Mouse (Mus musculus): ENCODE results near the gene Rbms3. TPM values are rescaled to one million over a fixed set of nuclear protein-coding genes. Genes with fewer than 3 reads are reported as not detected.

Rbms3 gene
- polyA plus RNA-seq, 1 experiment from 2014 or later: 75.1 TPM

DNA sequence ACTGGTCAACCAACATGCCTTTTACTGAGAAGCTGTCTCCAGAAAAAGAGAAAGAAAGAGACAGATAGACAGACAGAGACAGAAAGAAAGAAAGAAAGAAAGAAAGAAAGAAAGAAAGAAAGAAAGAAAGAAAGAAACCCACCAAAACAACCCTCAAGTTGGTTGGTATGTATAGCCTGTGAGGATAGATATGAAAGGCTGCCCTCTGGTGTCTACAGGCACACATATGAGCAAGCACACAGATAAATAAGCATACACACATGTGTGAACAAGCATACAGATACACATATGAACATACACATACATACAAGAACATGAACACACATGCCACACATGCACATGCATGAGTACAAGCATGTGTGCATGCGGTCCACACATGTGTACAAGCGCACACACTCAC, 199.0 kb downstream of the Rbms3 start:
- H3K4me1 ChIP-seq (ENCODE audit: control insufficient read depth, insufficient read depth, low read depth, low read length): no peaks in the 10 kb centered on the region
- no peak overlapping the region for H3K9ac ChIP-seq (ENCODE audit: low read depth, low read length)
- ATAC-seq: no peak
- WGBS: 100% methylated on average over 2 of the region's 2 CpGs
- H3K36me3 ChIP-seq (ENCODE audit: control insufficient read depth, insufficient read depth, low read length): no peaks in the 10 kb centered on the region
- H3K4me3 ChIP-seq (ENCODE audit: low read length): no peak overlapping the region
- H3K27ac ChIP-seq (ENCODE audit: low read depth, low read length): no peak overlapping the region
- H3K9me3 ChIP-seq (ENCODE audit: control insufficient read depth, low read length): no peaks in the 10 kb centered on the region
- H3K4me2 ChIP-seq (ENCODE audit: low read length): no peak overlapping the region
- no peaks in the 10 kb centered on the region for H3K27me3 ChIP-seq (replicated peaks; ENCODE audit: control insufficient read depth, insufficient read depth, low read length)

GRCm38 (mm10) chr9:117429217-117430105, 200.3 kb downstream of the Rbms3 start:
- Histone ChIP-seq H3K9me3 (ENCODE audit: control insufficient read depth, low read length) (no peaks in the 10 kb centered on the region), H3K4me2 (ENCODE audit: low read length) (no peak overlapping the region), H3K4me3 (ENCODE audit: low read length) (no peak overlapping the region), H3K36me3 (ENCODE audit: control insufficient read depth, insufficient read depth, low read length) (no peaks in the 10 kb centered on the region), H3K4me1 (ENCODE audit: control insufficient read depth, insufficient read depth, low read depth, low read length) (no peaks in the 10 kb centered on the region), H3K27me3 (replicated peaks; ENCODE audit: control insufficient read depth, insufficient read depth, low read length) (no peaks in the 10 kb centered on the region), H3K9ac (ENCODE audit: low read depth, low read length) (no peak overlapping the region), H3K27ac (ENCODE audit: low read depth, low read length) (no peak overlapping the region)
- WGBS: 91% methylated on average over 7 of the region's 7 CpGs
- ATAC-seq: no peak

GRCm38 (mm10) chr9:117423259-117423658, 206.5 kb downstream of the Rbms3 start:
- H3K36me3 ChIP-seq (ENCODE audit: control insufficient read depth, insufficient read depth, low read length): no peaks in the 10 kb centered on the region
- no peaks in the 10 kb centered on the region for H3K27me3 ChIP-seq (replicated peaks; ENCODE audit: control insufficient read depth, insufficient read depth, low read length)
- H3K9me3 ChIP-seq (ENCODE audit: control insufficient read depth, low read length): no peaks in the 10 kb centered on the region
- 71% methylated on average over 5 of the region's 5 CpGs for WGBS
- H3K4me2 ChIP-seq (ENCODE audit: low read length): no peak overlapping the region
- H3K4me1 ChIP-seq (ENCODE audit: control insufficient read depth, insufficient read depth, low read depth, low read length): no peaks in the 10 kb centered on the region
- H3K9ac ChIP-seq (ENCODE audit: low read depth, low read length): no peak overlapping the region
- no peak for ATAC-seq
- no peak overlapping the region for H3K27ac ChIP-seq (ENCODE audit: low read depth, low read length)
- H3K4me3 ChIP-seq (ENCODE audit: low read length): no peak overlapping the region

- H3K4me3 ChIP-seq (ENCODE audit: low read length): no peak overlapping the region
- no peaks in the 10 kb centered on the region for H3K4me1 ChIP-seq (ENCODE audit: control insufficient read depth, insufficient read depth, low read depth, low read length)
- H3K27me3 ChIP-seq (replicated peaks; ENCODE audit: control insufficient read depth, insufficient read depth, low read length): no peaks in the 10 kb centered on the region
- no peaks in the 10 kb centered on the region for H3K36me3 ChIP-seq (ENCODE audit: control insufficient read depth, insufficient read depth, low read length)
- H3K9ac ChIP-seq (ENCODE audit: low read depth, low read length): no peak overlapping the region
- no peak overlapping the region for H3K27ac ChIP-seq (ENCODE audit: low read depth, low read length)
- WGBS: 48% methylated on average over 8 of the region's 8 CpGs
- no peak overlapping the region for H3K4me2 ChIP-seq (ENCODE audit: low read length)
- ATAC-seq: no peak
- H3K9me3 ChIP-seq (ENCODE audit: control insufficient read depth, low read length): no peaks in the 10 kb centered on the region
These were observed 209.7 kb downstream of the Rbms3 start for GRCm38 (mm10) chr9:117419874-117420485.

DNA sequence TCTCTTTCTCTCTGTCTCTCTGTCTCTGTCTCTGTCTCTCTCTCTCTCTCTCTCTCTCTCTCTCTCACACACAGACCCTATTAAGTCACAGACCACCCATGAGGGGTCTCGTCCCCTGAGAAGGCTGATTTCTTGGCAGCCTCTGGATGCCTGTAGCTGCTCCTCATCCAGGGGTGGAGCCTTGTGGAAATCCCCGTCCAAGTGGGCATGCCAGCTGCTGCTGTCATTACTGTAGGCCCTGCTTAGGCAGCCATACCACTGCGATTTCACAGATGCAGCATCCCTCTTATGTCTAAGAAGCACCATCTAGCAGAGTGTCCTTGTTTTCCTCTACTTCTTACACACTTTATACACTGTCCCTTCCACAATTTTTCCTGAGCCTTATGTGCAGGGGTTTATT, 216.5 kb downstream of the Rbms3 start:
- H3K36me3 ChIP-seq (ENCODE audit: control insufficient read depth, insufficient read depth, low read length): no peaks in the 10 kb centered on the region
- no peaks in the 10 kb centered on the region for H3K4me1 ChIP-seq (ENCODE audit: control insufficient read depth, insufficient read depth, low read depth, low read length)
- H3K27me3 ChIP-seq (replicated peaks; ENCODE audit: control insufficient read depth, insufficient read depth, low read length): no peaks in the 10 kb centered on the region
- 40% methylated on average over 3 of the region's 3 CpGs for WGBS
- no peak overlapping the region for H3K4me2 ChIP-seq (ENCODE audit: low read length)
- no peak for ATAC-seq
- no peak overlapping the region for H3K27ac ChIP-seq (ENCODE audit: low read depth, low read length)
- no peaks in the 10 kb centered on the region for H3K9me3 ChIP-seq (ENCODE audit: control insufficient read depth, low read length)
- H3K4me3 ChIP-seq (ENCODE audit: low read length): no peak overlapping the region
- H3K9ac ChIP-seq (ENCODE audit: low read depth, low read length): no peak overlapping the region; the same call in 1 of the 2 replicates

GRCm38 (mm10) chr9:117412584-117412983, 217.1 kb downstream of the Rbms3 start:
- WGBS: 17% methylated on average over 2 of the region's 2 CpGs
- no peak overlapping the region for H3K4me2 ChIP-seq (ENCODE audit: low read length)
- no peak overlapping the region for H3K4me3 ChIP-seq (ENCODE audit: low read length)
- H3K27ac ChIP-seq (ENCODE audit: low read depth, low read length): no peak overlapping the region
- H3K36me3 ChIP-seq (ENCODE audit: control insufficient read depth, insufficient read depth, low read length): no peaks in the 10 kb centered on the region
- H3K4me1 ChIP-seq (ENCODE audit: control insufficient read depth, insufficient read depth, low read depth, low read length): no peaks in the 10 kb centered on the region
- no peak overlapping the region for H3K9ac ChIP-seq (ENCODE audit: low read depth, low read length)
- no peaks in the 10 kb centered on the region for H3K9me3 ChIP-seq (ENCODE audit: control insufficient read depth, low read length)
- no peak for ATAC-seq
- H3K27me3 ChIP-seq (replicated peaks; ENCODE audit: control insufficient read depth, insufficient read depth, low read length): no peaks in the 10 kb centered on the region

GRCm38 (mm10) chr9:117404621-117405020, 225.1 kb downstream of the Rbms3 start:
- Histone ChIP-seq H3K9me3 (ENCODE audit: control insufficient read depth, low read length) (no peaks in the 10 kb centered on the region), H3K27me3 (replicated peaks; ENCODE audit: control insufficient read depth, insufficient read depth, low read length) (no peaks in the 10 kb centered on the region), H3K9ac (ENCODE audit: low read depth, low read length) (no peak overlapping the region), H3K27ac (ENCODE audit: low read depth, low read length) (no peak overlapping the region), H3K4me3 (ENCODE audit: low read length) (no peak overlapping the region), H3K4me1 (ENCODE audit: control insufficient read depth, insufficient read depth, low read depth, low read length) (no peaks in the 10 kb centered on the region), H3K4me2 (ENCODE audit: low read length) (no peak overlapping the region), H3K36me3 (ENCODE audit: control insufficient read depth, insufficient read depth, low read length) (no peaks in the 10 kb centered on the region)
- no peak for ATAC-seq
- WGBS: 84% methylated on average over 4 of the region's 4 CpGs

GRCm38 (mm10) chr9:117400262-117400671, 229.4 kb downstream of the Rbms3 start:
- H3K4me1 ChIP-seq (ENCODE audit: control insufficient read depth, insufficient read depth, low read depth, low read length): no peaks in the 10 kb centered on the region
- H3K9me3 ChIP-seq (ENCODE audit: control insufficient read depth, low read length): no peaks in the 10 kb centered on the region
- no peak overlapping the region for H3K4me3 ChIP-seq (ENCODE audit: low read length)
- H3K27ac ChIP-seq (ENCODE audit: low read depth, low read length): no peak overlapping the region
- 47% methylated on average over 7 of the region's 7 CpGs for WGBS
- H3K36me3 ChIP-seq (ENCODE audit: control insufficient read depth, insufficient read depth, low read length): no peaks in the 10 kb centered on the region
- no peak overlapping the region for H3K4me2 ChIP-seq (ENCODE audit: low read length)
- no peak; the same call in 1 of the 2 replicates for ATAC-seq
- H3K27me3 ChIP-seq (replicated peaks; ENCODE audit: control insufficient read depth, insufficient read depth, low read length): no peaks in the 10 kb centered on the region
- no peak overlapping the region for H3K9ac ChIP-seq (ENCODE audit: low read depth, low read length)

DNA sequence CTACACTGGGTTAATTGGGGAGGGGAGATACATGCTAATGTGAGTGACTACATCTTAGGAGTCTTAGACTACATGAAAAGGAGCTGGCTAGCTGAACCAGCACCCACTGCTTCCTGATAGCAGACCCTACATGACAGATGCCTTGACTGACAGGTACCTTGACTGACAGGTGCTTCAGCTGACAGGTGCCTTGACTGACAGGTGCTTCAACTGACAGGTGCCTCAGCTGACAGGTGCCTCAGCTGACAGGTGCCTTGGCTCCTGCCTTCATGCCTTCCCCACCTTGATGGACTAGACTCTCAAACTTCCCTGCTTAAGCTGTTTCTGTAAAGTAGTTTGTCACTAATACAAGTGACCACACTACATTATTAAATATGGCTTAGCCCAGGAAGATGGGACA, 232.6 kb downstream of the Rbms3 start:
- Histone ChIP-seq H3K27ac (ENCODE audit: low read depth, low read length) (no peak overlapping the region), H3K4me3 (ENCODE audit: low read length) (no peak overlapping the region), H3K4me1 (ENCODE audit: control insufficient read depth, insufficient read depth, low read depth, low read length) (peaks cover 2% of the 10 kb centered on the region; the same call in 1 of the 2 replicates), H3K36me3 (ENCODE audit: control insufficient read depth, insufficient read depth, low read length) (no peaks in the 10 kb centered on the region), H3K9ac (ENCODE audit: low read depth, low read length) (no peak overlapping the region), H3K27me3 (replicated peaks; ENCODE audit: control insufficient read depth, insufficient read depth, low read length) (no peaks in the 10 kb centered on the region), H3K4me2 (ENCODE audit: low read length) (no peak overlapping the region), H3K9me3 (ENCODE audit: control insufficient read depth, low read length) (no peaks in the 10 kb centered on the region)
- no peak for ATAC-seq
